Mouse (Mus musculus) CD4-positive, CD25-positive, alpha-beta regulatory T cell, adult 4 months (primary cell): ENCODE measurements around the gene Pank2. TPM values are rescaled to one million over a fixed set of nuclear protein-coding genes. Genes with fewer than 3 reads are reported as not detected.
"Not testable (repeated sequence)": the region's sequence is repeated elsewhere in the genome, so short reads cannot be mapped to it uniquely, and the experiment has no call there.

Experiments used
- ATAC-seq: one replicate; pipeline ENCODE4 v1.8.0; 2017
- polyA plus RNA-seq, 2 experiments: library from polyadenylated mRNA; unstranded; fragments of 100-300 nt; shearing (Covaris generic); gene quantifications; one replicate each; pipeline ENCODE4 v1.2.1; 2017

Gene Pank2
- polyA plus RNA-seq, 2 experiments from 2014 or later = 7.7 to 12.0 TPM

GRCm38 (mm10) chr2:131261481-131262212, 648 bp upstream of the Pank2 start:
- ATAC-seq = peak; percentile 48

GRCm38 (mm10) chr2:131262680-131263670, 680 bp downstream of the Pank2 start:
- ATAC-seq = peak; percentile 55

GRCm38 (mm10) chr2:131264027-131264426, 1.7 kb downstream of the Pank2 start:
- no peak for ATAC-seq

GRCm38 (mm10) chr2:131265056-131265455, 2.8 kb downstream of the Pank2 start:
- no peak for ATAC-seq

- no peak for ATAC-seq
These were observed 13.2 kb downstream of the Pank2 start for GRCm38 (mm10) chr2:131275493-131275892.

- no peak for ATAC-seq
These were observed 14.4 kb downstream of the Pank2 start for GRCm38 (mm10) chr2:131276722-131277121.

GRCm38 (mm10) chr2:131281596-131281995, 19.3 kb downstream of the Pank2 start:
- ATAC-seq = no peak

- no peak for ATAC-seq
These were observed 24.0 kb downstream of the Pank2 start for GRCm38 (mm10) chr2:131286276-131286675.

GRCm38 (mm10) chr2:131290669-131291068, 28.4 kb downstream of the Pank2 start:
- ATAC-seq = no peak

GRCm38 (mm10) chr2:131296746-131297261, 34.5 kb downstream of the Pank2 start:
- no peak for ATAC-seq

- ATAC-seq = not testable (repeated sequence)
These were observed 36.4 kb downstream of the Pank2 start for GRCm38 (mm10) chr2:131298674-131299073.

GRCm38 (mm10) chr2:131300485-131300884, 38.2 kb downstream of the Pank2 start:
- ATAC-seq = no peak

GRCm38 (mm10) chr2:131301635-131302034, 39.3 kb downstream of the Pank2 start:
- ATAC-seq = no peak

- ATAC-seq = no peak
These were observed 42.2 kb downstream of the Pank2 start for GRCm38 (mm10) chr2:131304497-131304896.

- not testable (repeated sequence) for ATAC-seq
These were observed 42.9 kb downstream of the Pank2 start for GRCm38 (mm10) chr2:131305226-131305625.

- no peak for ATAC-seq
These were observed 45.1 kb downstream of the Pank2 start for GRCm38 (mm10) chr2:131307391-131307790.

GRCm38 (mm10) chr2:131307822-131308221, 45.5 kb downstream of the Pank2 start:
- ATAC-seq = no peak

GRCm38 (mm10) chr2:131309296-131309695, 47.0 kb downstream of the Pank2 start:
- no peak for ATAC-seq

- ATAC-seq = no peak
These were observed 53.9 kb downstream of the Pank2 start for GRCm38 (mm10) chr2:131316167-131316566.

- ATAC-seq = no peak
These were observed 57.1 kb downstream of the Pank2 start for GRCm38 (mm10) chr2:131319401-131319800.

GRCm38 (mm10) chr2:131321192-131321591, 58.9 kb downstream of the Pank2 start:
- ATAC-seq = peak; percentile 99

- no peak for ATAC-seq
These were observed 61.4 kb downstream of the Pank2 start for GRCm38 (mm10) chr2:131323675-131324074.

- ATAC-seq = no peak
These were observed 63.7 kb downstream of the Pank2 start for GRCm38 (mm10) chr2:131326044-131326443.
